Mouse (Mus musculus): Measurements from ENCODE around the gene Ifitm6.
"Not testable (repeated sequence)": the region's sequence is repeated elsewhere in the genome, so short reads cannot be mapped to it uniquely, and the experiment has no call there.

GRCm38 (mm10) chr7:140976720-140977119, 41.0 kb downstream of the Ifitm6 start:
- not testable (repeated sequence) for TF ChIP-seq CTCF (IDR thresholded peaks at IDR 0.05; ENCODE audit: control insufficient read depth, insufficient read depth, insufficient replicate concordance, low read depth, low read length); POLR2A (IDR thresholded peaks at IDR 0.05; ENCODE audit: control insufficient read depth, low read depth, low read length)

All from testis, adult 2 months (tissue).